8 mouse cellular contexts compared by ENCODE assay signal in genomic region chr15:97773108-97773507, GRCm38 (mm10). TPM values are rescaled to one million over a fixed set of nuclear protein-coding genes. Genes with fewer than 3 reads are reported as not detected.
A peak's percentile ranks its signal among the peaks of the same experiment; 100 is the strongest.
DNase-seq lines count a peak whose midpoint lies in the region; ATAC-seq and TF ChIP-seq lines count a peak whose summit lies in the region.

No protein-coding gene starts in this region.

- no peaks in the 10 kb centered on the region for H3K36me3 ChIP-seq in midbrain, embryonic 11.5 days (ENCODE audit: control insufficient read depth, insufficient read depth, low read length)
- H3K36me3 ChIP-seq in midbrain, embryonic 13.5 days = no peaks in the 10 kb centered on the region

- WGBS in midbrain, embryonic 11.5 days = 25% methylated on average over 5 of the region's 5 CpGs
- 38% methylated on average over 5 of the region's 5 CpGs for WGBS in midbrain, embryonic 13.5 days
- WGBS in lung, adult 2 months = 11% methylated on average over 5 of the region's 5 CpGs

- H3K4me1 ChIP-seq in midbrain, embryonic 11.5 days (ENCODE audit: control insufficient read depth, insufficient read depth, low read length) = no peaks in the 10 kb centered on the region; the same call in 1 of the 2 replicates
- H3K4me1 ChIP-seq in midbrain, embryonic 13.5 days (replicated peaks) = peaks cover 15% of the 10 kb centered on the region
- peaks cover 20% of the 10 kb centered on the region for H3K4me1 ChIP-seq in lung, adult 2 months (ENCODE audit: control insufficient read depth, insufficient read depth, low read length)

- no peak overlapping the region for H3K27ac ChIP-seq in midbrain, embryonic 11.5 days (ENCODE audit: low read depth, low read length)
- no peak overlapping the region for H3K27ac ChIP-seq in midbrain, embryonic 13.5 days

- no peaks in the 10 kb centered on the region for H3K9me3 ChIP-seq in midbrain, embryonic 11.5 days (ENCODE audit: control insufficient read depth, low read length)
- no peaks in the 10 kb centered on the region for H3K9me3 ChIP-seq in midbrain, embryonic 13.5 days

- 0 out of 2 replicates have a peak, but pooled peaks cover 5% of the 10 kb centered on the region for H3K27me3 ChIP-seq in midbrain, embryonic 11.5 days (ENCODE audit: control insufficient read depth, insufficient read depth, low read length)
- peaks cover 43% of the 10 kb centered on the region for H3K27me3 ChIP-seq in midbrain, embryonic 13.5 days

- ATAC-seq in midbrain, embryonic 11.5 days (ENCODE audit: low FRiP score) = 0 out of 2 replicates have a peak, but pooled peaks have one; percentile 33
- ATAC-seq in midbrain, embryonic 13.5 days = no peak
- ATAC-seq in erythroblast, adult 5-6 weeks (replicated peaks; ENCODE audit: low FRiP score, poor library complexity, severe bottlenecking) = no peak

- no peak for DNase-seq in midbrain, embryonic 11.5 days (ENCODE audit: low spot score, missing footprints)
- DNase-seq in gastrocnemius, adult 18-20 months (ENCODE audit: low spot score) = peak; percentile 72
- peak; percentile 93 for DNase-seq in kidney, adult 18-20 months
- DNase-seq in lung, adult 2 months = peak; percentile 68
- DNase-seq in left cerebral cortex, postnatal 36 days (ENCODE audit: low spot score in 2 of 2) = no peak
- no peak for DNase-seq in thymus, postnatal 4 days

- no peak for TF ChIP-seq POLR2A in lung, adult 2 months (IDR thresholded peaks at IDR 0.05; ENCODE audit: borderline replicate concordance, extremely low read depth, low read depth, low read length)

- TF ChIP-seq CTCF in lung, adult 2 months (IDR thresholded peaks at IDR 0.05; ENCODE audit: insufficient read depth, low read length) = no peak

- intact Hi-C loops in left cerebral cortex, postnatal 36 days (cut with DNase I) = no loop called here

- H3K9ac ChIP-seq in midbrain, embryonic 11.5 days (ENCODE audit: low read length) = no peak overlapping the region
- no peak overlapping the region for H3K9ac ChIP-seq in midbrain, embryonic 13.5 days (replicated peaks)

- no peak overlapping the region for H3K4me3 ChIP-seq in midbrain, embryonic 11.5 days (ENCODE audit: low read depth, low read length)
- H3K4me3 ChIP-seq in midbrain, embryonic 13.5 days (replicated peaks) = no peak overlapping the region
- H3K4me3 ChIP-seq in lung, adult 2 months (replicated peaks; ENCODE audit: extremely low read depth, low read depth, low read length) = no peak overlapping the region

- H3K4me2 ChIP-seq in midbrain, embryonic 11.5 days = no peak overlapping the region
- no peak overlapping the region for H3K4me2 ChIP-seq in midbrain, embryonic 13.5 days (replicated peaks)

RNA-seq across cellular contexts. Expression of gene Slc48a1, which starts 5.2 kb away (rescaled TPM):
- polyA plus RNA-seq in midbrain, embryonic 11.5 days (2014; fragmentation: Nextera tagmentation; extraction: Ambion mirVana) = 32.6 and 33.6 TPM in 2 replicates
- 48.0 and 59.8 TPM in 2 replicates for polyA plus RNA-seq in midbrain, embryonic 13.5 days (2015; fragmentation: Nextera tagmentation; extraction: Ambion mirVana)
- 10 to 100 TPM; 45.0 to 48.7 TPM for total RNA-seq in gastrocnemius, adult 18-20 months (2021)
- 158 and 174 TPM in 2 replicates for polyA plus RNA-seq in lung, adult 2 months (2012; rRNA removed)
- total RNA-seq in left cerebral cortex, postnatal 36 days (2021) = 100 to 1,000 TPM; 165 to 196 TPM
- total RNA-seq in erythroblast, adult 5-6 weeks (2015; ENCODE audit: low replicate concordance) = 187 and 225 TPM in 2 replicates
- 172 and 185 TPM in 2 replicates for total RNA-seq in erythroblast, adult 5-6 weeks (2017; ENCODE audit: low replicate concordance)

RNA-seq across cellular contexts. Expression of gene Rapgef3, which starts 5.3 kb away (rescaled TPM):
- polyA plus RNA-seq in midbrain, embryonic 11.5 days (2014; fragmentation: Nextera tagmentation; extraction: Ambion mirVana) = 3.0 and 3.2 TPM in 2 replicates
- 7.2 and 9.0 TPM in 2 replicates for polyA plus RNA-seq in midbrain, embryonic 13.5 days (2015; fragmentation: Nextera tagmentation; extraction: Ambion mirVana)
- total RNA-seq in gastrocnemius, adult 18-20 months (2021) = 1 to 10 TPM; 6.6 to 9.0 TPM
- 94.2 and 133 TPM in 2 replicates for polyA plus RNA-seq in lung, adult 2 months (2012; rRNA removed)
- total RNA-seq in left cerebral cortex, postnatal 36 days (2021) = 10 to 100 TPM; 35.7 to 52.9 TPM
- total RNA-seq in erythroblast, adult 5-6 weeks (2015; ENCODE audit: low replicate concordance) = not detected in 2 replicates
- 2.3 and 2.6 TPM in 2 replicates for total RNA-seq in erythroblast, adult 5-6 weeks (2017; ENCODE audit: low replicate concordance)

RNA-seq across cellular contexts. Expression of gene Endou, which starts 42.0 kb away (rescaled TPM):
- polyA plus RNA-seq in midbrain, embryonic 11.5 days (2014; fragmentation: Nextera tagmentation; extraction: Ambion mirVana) = 0.18 and 0.32 TPM in 2 replicates
- polyA plus RNA-seq in midbrain, embryonic 13.5 days (2015; fragmentation: Nextera tagmentation; extraction: Ambion mirVana) = 0.17 and 0.31 TPM in 2 replicates
- under 1 TPM; 0.34 to 0.45 TPM for total RNA-seq in gastrocnemius, adult 18-20 months (2021)
- 4.0 and 18.9 TPM in 2 replicates for polyA plus RNA-seq in lung, adult 2 months (2012; rRNA removed)
- total RNA-seq in left cerebral cortex, postnatal 36 days (2021) = 1 to 10 TPM; 2.8 to 2.9 TPM
- not detected in 2 replicates for total RNA-seq in erythroblast, adult 5-6 weeks (2015; ENCODE audit: low replicate concordance)
- total RNA-seq in erythroblast, adult 5-6 weeks (2017; ENCODE audit: low replicate concordance) = not detected in 2 replicates

Comparison
In these comparisons a context has a peak if more than half of its experiments do, and no peak if none do; other contexts are left out.
1. DNase-seq: peak in gastrocnemius, adult 18-20 months (single experiment), kidney, adult 18-20 months (single experiment) and lung, adult 2 months (single experiment); none in midbrain, embryonic 11.5 days (single experiment), left cerebral cortex, postnatal 36 days (0 of 2) and thymus, postnatal 4 days (single experiment).